Mouse (Mus musculus) small intestine, adult 2 months (tissue): ENCODE data around the gene Lrrc8e. TPM values are rescaled to one million over a fixed set of nuclear protein-coding genes. Genes with fewer than 3 reads are reported as not detected.

ENCODE experiments used
- H3K27ac ChIP-seq: fragments of 200-500 bp; 2 replicates; pipeline ENCODE4 v1.5.1; 2012; ENCODE audit warnings: low read depth, low read length, control low read depth, inconsistent platforms; ENCODE audit not compliant: insufficient read depth
- H3K27me3 ChIP-seq: fragments of 200-500 bp; 2 replicates; pipeline ENCODE4 v1.6.1; 2012; ENCODE audit warnings: mild to moderate bottlenecking, moderate library complexity, low read length, inconsistent platforms; ENCODE audit not compliant: control insufficient read depth, insufficient read depth
- H3K36me3 ChIP-seq: fragments of 200-500 bp; 2 replicates; pipeline ENCODE4 v1.6.1; 2012; ENCODE audit warnings: mild to moderate bottlenecking, low read length, control low read depth, inconsistent platforms; ENCODE audit not compliant: control insufficient read depth, insufficient read depth
- H3K4me1 ChIP-seq: fragments of 200-500 bp; 2 replicates; pipeline ENCODE4 v1.6.1; 2012; ENCODE audit warnings: low read length, inconsistent platforms, mixed read lengths; ENCODE audit not compliant: control insufficient read depth, insufficient read depth, insufficient read length
- H3K4me3 ChIP-seq: fragments of 200-500 bp; 2 replicates; pipeline ENCODE4 v1.5.1; 2012; ENCODE audit warnings: low read depth, mild to moderate bottlenecking, control low read depth, inconsistent platforms, low read length, moderate library complexity
- CTCF ChIP-seq: fragments of 200-500 bp; IDR thresholded peaks from 2 replicates; pipeline ENCODE4 v1.5.1; 2012; ENCODE audit warnings: low read depth, mild to moderate bottlenecking, control low read depth, inconsistent platforms, low read length, moderate library complexity, mixed read lengths; ENCODE audit not compliant: insufficient replicate concordance, insufficient read length; ENCODE audit errors: extremely low read depth
- POLR2A ChIP-seq: fragments of 200-500 bp; IDR thresholded peaks from 2 replicates; pipeline ENCODE4 v1.6.1; 2012; ENCODE audit warnings: low read depth, mild to moderate bottlenecking, control low read depth, inconsistent platforms, low read length, moderate library complexity
- WGBS: fragments of 180-500 bp; shearing (Covaris S2); methylation state at CpG from one replicate; pipeline ENCODE4 v1.1.7; 2018; 5-methylcytosine and 5-hydroxymethylcytosine counted together
- polyA plus RNA-seq: library from polyadenylated mRNA; depleted of rRNA; stranded (reverse); fragments of >200 nt; gene quantifications from 2 replicates; pipeline ENCODE4 v1.2.3, GENCODE M21; 2012

Lrrc8e gene
- polyA plus RNA-seq, 1 experiment = 0.09 TPM

- H3K27me3 ChIP-seq = no peaks in the 10 kb centered on the region
- H3K4me3 ChIP-seq = peak overlapping the region; percentile 83
- H3K36me3 ChIP-seq = peaks cover 20% of the 10 kb centered on the region
- TF ChIP-seq POLR2A (no peak), CTCF (no peak)
- WGBS = 2% methylated on average over 19 of the region's 19 CpGs
- peaks cover 11% of the 10 kb centered on the region; the same call in 1 of the 2 replicates for H3K4me1 ChIP-seq
- peak overlapping the region; percentile 77 for H3K27ac ChIP-seq
These were observed 12.7 kb downstream of the Lrrc8e start for GRCm38 (mm10) chr8:4239193-4239890.

GRCm38 (mm10) chr8:4245061-4245460 lies 18.4 kb downstream of the Lrrc8e start:
- TF ChIP-seq CTCF (no peak), POLR2A (no peak)
- H3K36me3 ChIP-seq = peaks cover 49% of the 10 kb centered on the region
- peaks cover 2% of the 10 kb centered on the region; the same call in 1 of the 2 replicates for H3K4me1 ChIP-seq
- 91% methylated on average over 5 of the region's 5 CpGs for WGBS
- no peak overlapping the region for H3K4me3 ChIP-seq
- no peaks in the 10 kb centered on the region for H3K27me3 ChIP-seq
- H3K27ac ChIP-seq = no peak overlapping the region

- Histone ChIP-seq H3K4me3 (no peak overlapping the region), H3K36me3 (peaks cover 49% of the 10 kb centered on the region), H3K27ac (no peak overlapping the region), H3K4me1 (no peaks in the 10 kb centered on the region; the same call in 1 of the 2 replicates), H3K27me3 (no peaks in the 10 kb centered on the region)
- TF ChIP-seq CTCF (no peak), POLR2A (no peak)
- WGBS = 90% methylated on average over 13 of the region's 13 CpGs
These were observed 19.1 kb downstream of the Lrrc8e start for GRCm38 (mm10) chr8:4245737-4246136.

- 73% methylated on average over 8 of the region's 8 CpGs for WGBS
- Histone ChIP-seq H3K4me3 (no peak overlapping the region), H3K27ac (no peak overlapping the region), H3K4me1 (no peaks in the 10 kb centered on the region; the same call in 1 of the 2 replicates), H3K36me3 (peaks cover 47% of the 10 kb centered on the region), H3K27me3 (no peaks in the 10 kb centered on the region)
- TF ChIP-seq POLR2A (no peak), CTCF (no peak)
These were observed 20.6 kb downstream of the Lrrc8e start for GRCm38 (mm10) chr8:4247241-4247640.

- 80% methylated on average over 15 of the region's 15 CpGs for WGBS
- H3K36me3 ChIP-seq = peaks cover 42% of the 10 kb centered on the region
- no peak within 1 kb of the TSS for H3K27ac ChIP-seq
- no peaks in the 10 kb centered on the region for H3K27me3 ChIP-seq
- peaks cover 3% of the 10 kb centered on the region for H3K4me1 ChIP-seq
- TF ChIP-seq POLR2A (no peak), CTCF (no peak)
- no peak within 1 kb of the TSS for H3K4me3 ChIP-seq
These were observed 21.4 kb downstream of the Lrrc8e start, which contains the start of gene Tgfbr3l for GRCm38 (mm10) chr8:4247951-4248540. Gene Tgfbr3l, plus strand, starts transcription at chr8:4248214.

- H3K36me3 ChIP-seq = peaks cover 30% of the 10 kb centered on the region
- no peaks in the 10 kb centered on the region for H3K27me3 ChIP-seq
- no peak overlapping the region for H3K4me3 ChIP-seq
- H3K27ac ChIP-seq = no peak overlapping the region
- TF ChIP-seq POLR2A (no peak), CTCF (no peak)
- WGBS = 71% methylated on average over 29 of the region's 29 CpGs
- peaks cover 9% of the 10 kb centered on the region for H3K4me1 ChIP-seq
These were observed 22.6 kb downstream of the Lrrc8e start for GRCm38 (mm10) chr8:4249213-4249612.

- no peak overlapping the region for H3K4me3 ChIP-seq
- H3K27me3 ChIP-seq = no peaks in the 10 kb centered on the region
- H3K36me3 ChIP-seq = peaks cover 21% of the 10 kb centered on the region
- WGBS = 47% methylated on average over 26 of the region's 26 CpGs
- H3K27ac ChIP-seq = no peak overlapping the region
- peaks cover 10% of the 10 kb centered on the region for H3K4me1 ChIP-seq
- peak; percentile 86; the same call in 1 of the 2 replicates for TF ChIP-seq CTCF
- TF ChIP-seq POLR2A = no peak
These were observed 23.8 kb downstream of the Lrrc8e start for GRCm38 (mm10) chr8:4250306-4250970.
